Mouse (Mus musculus) thymus, adult 2 months (tissue): ENCODE data around the gene Cabp2.

ENCODE experiments used
- CTCF ChIP-seq: fragments of 200-500 bp; IDR thresholded peaks from 2 replicates; pipeline ENCODE4 v1.5.1; 2012; ENCODE audit warnings: mild to moderate bottlenecking, control low read depth, low read length, moderate library complexity, borderline replicate concordance; ENCODE audit not compliant: control insufficient read depth, poor library complexity, insufficient read depth; ENCODE audit errors: extremely low read depth
- POLR2A ChIP-seq: fragments of 200-500 bp; IDR thresholded peaks from 2 replicates; pipeline ENCODE4 v1.6.1; 2012; ENCODE audit warnings: mild to moderate bottlenecking, low read length, control low read depth, moderate library complexity; ENCODE audit not compliant: control insufficient read depth, poor library complexity, insufficient read depth; ENCODE audit errors: extremely low read depth

DNA sequence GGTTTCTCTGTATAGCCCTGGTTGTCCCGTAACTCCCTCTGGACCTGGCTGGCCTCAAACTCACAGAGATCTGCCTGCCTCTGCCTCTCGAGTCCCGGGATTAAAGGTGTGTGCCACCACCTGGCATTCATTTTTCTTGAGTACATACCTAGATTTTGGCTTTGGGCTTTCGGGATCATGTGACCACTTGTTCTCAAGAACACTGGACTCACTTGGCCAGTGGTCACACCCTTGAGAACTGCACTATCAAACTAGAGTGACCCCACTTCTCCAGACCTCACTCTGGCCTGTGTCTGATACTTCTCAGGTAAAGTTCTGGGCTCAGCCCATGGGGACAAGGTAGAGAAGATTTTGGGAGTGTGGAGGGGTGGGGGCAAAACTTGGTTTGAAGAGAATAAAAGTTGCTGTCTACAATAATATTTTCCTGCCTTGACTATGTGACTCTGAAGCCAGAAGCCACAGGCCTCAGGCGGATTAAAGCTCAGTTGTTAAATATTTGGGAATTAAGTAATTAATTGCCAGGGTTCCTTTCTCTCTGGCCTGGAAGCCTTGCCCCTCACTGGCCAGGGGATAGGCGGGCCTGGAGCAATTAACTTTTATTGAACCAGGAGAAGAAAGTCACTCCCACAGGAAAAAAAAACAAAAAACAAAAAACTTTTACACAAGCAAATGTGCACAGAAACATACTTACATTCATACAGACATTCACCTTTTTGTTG, 8.5 kb upstream of the Cabp2 start:
- TF ChIP-seq CTCF (no peak), POLR2A (no peak)
